In the genomic region with DNA sequence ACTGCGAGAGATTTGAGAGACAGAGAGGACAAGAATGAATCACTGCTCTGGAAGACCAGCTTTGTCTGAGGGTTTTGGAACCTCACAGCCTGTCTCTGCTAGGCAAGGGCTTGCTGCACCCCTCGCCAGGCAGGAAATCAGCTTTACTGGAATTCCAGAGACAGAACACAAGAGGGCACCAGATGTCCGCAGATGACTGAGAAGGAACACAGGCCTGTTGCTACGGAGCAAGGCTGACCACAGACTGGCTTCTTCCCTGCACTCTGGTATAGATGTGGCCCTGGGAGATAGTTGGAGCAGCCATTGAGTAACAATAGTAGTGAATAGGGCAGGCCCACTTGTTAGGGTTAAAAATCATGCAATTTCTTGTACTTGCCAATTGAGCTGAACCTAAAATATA, we compare ENCODE assay signal across 8 mouse cellular contexts.
A peak's percentile ranks its signal among the peaks of the same experiment; 100 is the strongest.
DNase-seq lines count a peak whose midpoint lies in the region; ATAC-seq and TF ChIP-seq lines count a peak whose summit lies in the region.

No protein-coding gene starts in this region.

- no peaks in the 10 kb centered on the region for H3K4me1 ChIP-seq in hindbrain, postnatal 0 days (ENCODE audit: insufficient read depth, low read length)

- no peak overlapping the region for H3K27ac ChIP-seq in hindbrain, postnatal 0 days

- TF ChIP-seq CTCF in hindbrain, postnatal 0 days (IDR thresholded peaks at IDR 0.05; ENCODE audit: low read depth), result peak; percentile 93

- H3K36me3 ChIP-seq in hindbrain, postnatal 0 days (ENCODE audit: insufficient read depth, low read length), result 0 out of 2 replicates have a peak, but pooled peaks cover 3% of the 10 kb centered on the region

- H3K9me3 ChIP-seq in hindbrain, postnatal 0 days (ENCODE audit: low read length), result no peaks in the 10 kb centered on the region

- 22% methylated on average over 4 of the region's 4 CpGs for WGBS in hindbrain, postnatal 0 days

- no peak overlapping the region for H3K4me2 ChIP-seq in hindbrain, postnatal 0 days (ENCODE audit: low read depth, low read length)

- DNase-seq in R1 (ENCODE audit: low read depth, low spot score), result peak; percentile 69
- peak; percentile 45 for DNase-seq in cerebellum, adult 9-11 months
- DNase-seq in frontal cortex, postnatal 14 days (ENCODE audit: low spot score in 2 of 2), result peak; percentile 41 to 67
- peak; percentile 89 for DNase-seq in hindbrain, postnatal 0 days (ENCODE audit: low spot score)
- peak; percentile 63 to 66 for DNase-seq in left cerebral cortex, adult 18-20 months (ENCODE audit: low spot score in 2 of 2)
- peak; percentile 49 for DNase-seq in right cerebral cortex, postnatal 25 days
- DNase-seq in natural killer cell, adult 2 months (ENCODE audit: low spot score in 2 of 2), result no peak

- peak; percentile 91 for ATAC-seq in hindbrain, postnatal 0 days
- ATAC-seq in megakaryocyte-erythroid progenitor cell, adult 5-6 weeks (replicated peaks; ENCODE audit: low FRiP score, low TSS enrichment, poor library complexity, severe bottlenecking), result peak; percentile 64

- H3K9ac ChIP-seq in hindbrain, postnatal 0 days (replicated peaks; ENCODE audit: low read length), result no peak overlapping the region

- no peak overlapping the region for H3K4me3 ChIP-seq in hindbrain, postnatal 0 days (ENCODE audit: low read length)

- H3K27me3 ChIP-seq in hindbrain, postnatal 0 days (ENCODE audit: insufficient read depth, low read length), result no peaks in the 10 kb centered on the region

Comparison
In these comparisons a context has a peak if more than half of its experiments do, and no peak if none do; other contexts are left out.
1. DNase-seq: peak in R1 (single experiment), cerebellum, adult 9-11 months (single experiment), frontal cortex, postnatal 14 days (2 of 2), hindbrain, postnatal 0 days (single experiment), left cerebral cortex, adult 18-20 months (2 of 2) and right cerebral cortex, postnatal 25 days (single experiment); none in natural killer cell, adult 2 months (0 of 2).